Mouse (Mus musculus): ENCODE measurements around the gene Acadvl. TPM values are rescaled to one million over a fixed set of nuclear protein-coding genes. Genes with fewer than 3 reads are reported as not detected.

Gene Acadvl
- polyA plus RNA-seq, 2 experiments: 40.6 to 84.1 TPM

- H3K27me3 ChIP-seq (ENCODE audit: control insufficient read depth, insufficient read depth, low read length): no peaks in the 10 kb centered on the region
- DNase-seq (ENCODE audit: low read depth in 3 of 3, low spot score in 3 of 3) (no peak), ATAC-seq (ENCODE audit: insufficient read depth) (no peak)
- TF ChIP-seq CTCF (IDR thresholded peaks at IDR 0.05; ENCODE audit: low read depth) (no peak), EP300 (IDR thresholded peaks at IDR 0.05; ENCODE audit: low read depth) (no peak)
- H3K4me2 ChIP-seq (ENCODE audit: low read depth): peak overlapping the region; percentile 61
- peaks cover 8 to 9% of the 10 kb centered on the region in 2 experiments for H3K4me1 ChIP-seq (replicated peaks; ENCODE audit: control insufficient read depth in 2 of 2, insufficient read depth in 2 of 2, low read length in 1 of 2)
- H3K4me3 ChIP-seq (ENCODE audit: insufficient read depth in 1 of 2, low read depth in 2 of 2, low read length in 2 of 2): no peak overlapping the region
- peaks cover 16% of the 10 kb centered on the region for H3K36me3 ChIP-seq (replicated peaks; ENCODE audit: control insufficient read depth, insufficient read depth, low read depth)
- 62% methylated on average over 5 of the region's 5 CpGs for WGBS (ENCODE audit: insufficient replicate concordance)
- H3K9ac ChIP-seq (replicated peaks): no peak overlapping the region
- H3K27ac ChIP-seq: no peak overlapping the region
- no peaks in the 10 kb centered on the region for H3K9me3 ChIP-seq (ENCODE audit: control insufficient read depth, low read length)
Observed at GRCm38 (mm10) chr11:70014051-70014450, 1.2 kb downstream of the Acadvl start.

DNA sequence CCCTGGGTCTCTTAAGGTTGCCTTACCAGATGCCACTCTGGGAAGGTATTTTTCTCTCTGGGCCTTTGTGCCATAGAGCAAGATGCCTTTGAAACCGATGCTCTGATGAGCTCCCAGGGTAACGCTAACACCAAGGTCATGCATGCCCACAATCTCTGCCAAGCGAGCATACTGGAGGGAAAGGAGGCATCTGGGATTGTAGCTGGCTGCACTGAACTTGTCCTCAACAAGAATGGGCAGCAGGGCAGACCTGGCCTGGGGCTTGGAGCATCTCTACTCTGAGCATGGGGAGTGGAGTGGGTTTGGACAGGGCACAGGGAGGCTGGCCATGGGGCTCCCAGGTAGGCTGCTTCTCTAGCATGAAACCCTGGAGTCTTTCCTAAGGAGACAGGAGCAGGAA is 1.8 kb downstream of the Acadvl start:
- Histone ChIP-seq H3K4me2 (ENCODE audit: low read depth) (no peak overlapping the region), H3K36me3 (replicated peaks; ENCODE audit: control insufficient read depth, insufficient read depth, low read depth) (peaks cover 21% of the 10 kb centered on the region), H3K4me3 (ENCODE audit: insufficient read depth in 1 of 2, low read depth in 2 of 2, low read length in 2 of 2) (no peak overlapping the region), H3K9me3 (ENCODE audit: control insufficient read depth, low read length) (no peaks in the 10 kb centered on the region), H3K4me1 (replicated peaks; ENCODE audit: control insufficient read depth in 2 of 2, insufficient read depth in 2 of 2, low read length in 1 of 2) (peaks cover 8 to 9% of the 10 kb centered on the region in 2 experiments), H3K27me3 (ENCODE audit: control insufficient read depth, insufficient read depth, low read length) (no peaks in the 10 kb centered on the region), H3K9ac (replicated peaks) (no peak overlapping the region), H3K27ac (no peak overlapping the region)
- TF ChIP-seq CTCF (IDR thresholded peaks at IDR 0.05; ENCODE audit: low read depth): no peak
- no peak for TF ChIP-seq EP300 (IDR thresholded peaks at IDR 0.05; ENCODE audit: low read depth)
- DNase-seq (ENCODE audit: low read depth in 3 of 3, low spot score in 3 of 3) (no peak), ATAC-seq (ENCODE audit: insufficient read depth) (no peak)
- 73% methylated on average over 3 of the region's 3 CpGs for WGBS (ENCODE audit: insufficient replicate concordance)

GRCm38 (mm10) chr11:70012931-70013330 is 2.3 kb downstream of the Acadvl start:
- no peaks in the 10 kb centered on the region for H3K9me3 ChIP-seq (ENCODE audit: control insufficient read depth, low read length)
- no peaks in the 10 kb centered on the region for H3K27me3 ChIP-seq (ENCODE audit: control insufficient read depth, insufficient read depth, low read length)
- H3K4me1 ChIP-seq (replicated peaks; ENCODE audit: control insufficient read depth in 2 of 2, insufficient read depth in 2 of 2, low read length in 1 of 2): peaks cover 7 to 8% of the 10 kb centered on the region in 2 experiments; a peak in 3 of 4 replicates
- WGBS (ENCODE audit: insufficient replicate concordance): 80% methylated on average over 9 of the region's 9 CpGs
- ATAC-seq (ENCODE audit: insufficient read depth) (no peak), DNase-seq (ENCODE audit: low read depth in 3 of 3, low spot score in 3 of 3) (no peak)
- peaks cover 21% of the 10 kb centered on the region for H3K36me3 ChIP-seq (replicated peaks; ENCODE audit: control insufficient read depth, insufficient read depth, low read depth)
- H3K4me2 ChIP-seq (ENCODE audit: low read depth): no peak overlapping the region
- no peak overlapping the region for H3K4me3 ChIP-seq (ENCODE audit: insufficient read depth in 1 of 2, low read depth in 2 of 2, low read length in 2 of 2)
- H3K9ac ChIP-seq (replicated peaks): no peak overlapping the region
- H3K27ac ChIP-seq: no peak overlapping the region
- TF ChIP-seq EP300 (IDR thresholded peaks at IDR 0.05; ENCODE audit: low read depth): no peak
- TF ChIP-seq CTCF (IDR thresholded peaks at IDR 0.05; ENCODE audit: low read depth): no peak

GRCm38 (mm10) chr11:70010961-70011360 is 4.2 kb downstream of the Acadvl start:
- Histone ChIP-seq H3K4me3 (ENCODE audit: insufficient read depth in 1 of 2, low read depth in 2 of 2, low read length in 2 of 2) (no peak overlapping the region), H3K27ac (no peak overlapping the region), H3K27me3 (ENCODE audit: control insufficient read depth, insufficient read depth, low read length) (no peaks in the 10 kb centered on the region), H3K4me2 (ENCODE audit: low read depth) (no peak overlapping the region), H3K9me3 (ENCODE audit: control insufficient read depth, low read length) (no peaks in the 10 kb centered on the region), H3K4me1 (replicated peaks; ENCODE audit: control insufficient read depth in 2 of 2, insufficient read depth in 2 of 2, low read length in 1 of 2) (peaks cover 6 to 8% of the 10 kb centered on the region in 2 experiments; a peak in 3 of 4 replicates), H3K9ac (replicated peaks) (no peak overlapping the region), H3K36me3 (replicated peaks; ENCODE audit: control insufficient read depth, insufficient read depth, low read depth) (peaks cover 25% of the 10 kb centered on the region)
- DNase-seq (ENCODE audit: low read depth in 3 of 3, low spot score in 3 of 3) (no peak), ATAC-seq (ENCODE audit: insufficient read depth) (no peak)
- WGBS (ENCODE audit: insufficient replicate concordance): 84% methylated on average over 10 of the region's 10 CpGs
- TF ChIP-seq EP300 (IDR thresholded peaks at IDR 0.05; ENCODE audit: low read depth): no peak
- no peak for TF ChIP-seq CTCF (IDR thresholded peaks at IDR 0.05; ENCODE audit: low read depth)

DNA sequence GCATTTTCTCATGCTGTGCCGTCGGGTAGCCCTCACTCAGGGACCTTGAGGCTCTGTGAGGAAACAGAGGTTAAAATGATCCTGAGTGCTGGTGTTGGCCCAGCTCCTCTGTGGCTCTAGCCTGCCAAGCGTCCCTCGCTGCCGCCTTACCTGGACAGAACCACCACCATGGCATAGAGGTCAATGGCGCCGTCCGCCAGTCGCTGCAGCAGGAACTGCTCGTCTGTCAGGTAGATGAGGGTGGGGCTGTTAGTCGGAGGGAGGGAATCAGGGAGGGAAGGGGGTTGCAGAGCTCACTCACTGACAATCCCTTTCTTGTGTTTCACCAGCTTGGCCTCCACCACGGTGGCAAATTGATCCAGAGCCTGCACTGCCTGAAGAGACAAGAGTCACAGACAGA is 4.7 kb downstream of the Acadvl start:
- H3K27me3 ChIP-seq (ENCODE audit: control insufficient read depth, insufficient read depth, low read length): no peaks in the 10 kb centered on the region
- ATAC-seq (ENCODE audit: insufficient read depth): no peak
- H3K27ac ChIP-seq: no peak overlapping the region
- H3K36me3 ChIP-seq (replicated peaks; ENCODE audit: control insufficient read depth, insufficient read depth, low read depth): peaks cover 25% of the 10 kb centered on the region
- 83% methylated on average over 12 of the region's 12 CpGs for WGBS (ENCODE audit: insufficient replicate concordance)
- no peak for DNase-seq (ENCODE audit: low read depth in 3 of 3, low spot score in 3 of 3)
- no peaks in the 10 kb centered on the region for H3K9me3 ChIP-seq (ENCODE audit: control insufficient read depth, low read length)
- no peak overlapping the region for H3K4me3 ChIP-seq (ENCODE audit: insufficient read depth in 1 of 2, low read depth in 2 of 2, low read length in 2 of 2)
- H3K4me1 ChIP-seq (replicated peaks; ENCODE audit: control insufficient read depth in 2 of 2, insufficient read depth in 2 of 2, low read length in 1 of 2): peaks cover 6 to 7% of the 10 kb centered on the region in 2 experiments; a peak in 3 of 4 replicates
- no peak overlapping the region for H3K4me2 ChIP-seq (ENCODE audit: low read depth)
- no peak for TF ChIP-seq EP300 (IDR thresholded peaks at IDR 0.05; ENCODE audit: low read depth)
- no peak for TF ChIP-seq CTCF (IDR thresholded peaks at IDR 0.05; ENCODE audit: low read depth)
- H3K9ac ChIP-seq (replicated peaks): no peak overlapping the region
